Mouse (Mus musculus) embryonic facial prominence, embryonic 10.5 days (tissue): ENCODE data around the gene Stub1. TPM values are rescaled to one million over a fixed set of nuclear protein-coding genes. Genes with fewer than 3 reads are reported as not detected.

Experiments
- DNase-seq: peaks from one replicate; pipeline ENCODE4 v3.0.0-alpha.2; 2017; ENCODE audit warnings: low spot score
- H3K27ac ChIP-seq: fragments of 300-500 bp; sonication (generic); replicated peaks from 2 replicates; pipeline ENCODE4 v1.5.1; 2016; ENCODE audit warnings: mild to moderate bottlenecking
- H3K27me3 ChIP-seq: fragments of 300-500 bp; sonication (generic); replicated peaks from 2 replicates; pipeline ENCODE4 v1.6.1; 2016; ENCODE audit warnings: low read depth, mild to moderate bottlenecking; ENCODE audit not compliant: poor library complexity, severe bottlenecking
- H3K36me3 ChIP-seq: fragments of 300-500 bp; sonication (generic); replicated peaks from 2 replicates; pipeline ENCODE4 v1.6.1; 2016; ENCODE audit warnings: mild to moderate bottlenecking, moderate library complexity
- H3K4me1 ChIP-seq: fragments of 300-500 bp; sonication (generic); 2 replicates; pipeline ENCODE4 v1.6.1; 2016
- H3K4me3 ChIP-seq: fragments of 300-500 bp; sonication (generic); 2 replicates; pipeline ENCODE4 v1.5.1; 2016; ENCODE audit warnings: mild to moderate bottlenecking, moderate library complexity
- H3K9me3 ChIP-seq: fragments of 300-500 bp; sonication (generic); 2 replicates; pipeline ENCODE4 v1.6.1; 2016; ENCODE audit warnings: mild to moderate bottlenecking
- WGBS: fragments of 180-500 bp; shearing (Covaris S2); methylation state at CpG from one replicate; pipeline ENCODE4 v1.1.7; 2016; 5-methylcytosine and 5-hydroxymethylcytosine counted together
- polyA plus RNA-seq: library from polyadenylated mRNA; unstranded; fragments of >200 nt; fragmentation: Nextera tagmentation; extraction: Ambion mirVana; gene quantifications from 2 replicates; pipeline ENCODE4 v1.2.1, GENCODE M21; 2016

The Stub1 gene
- polyA plus RNA-seq, 1 experiment from 2014 or later, result 396 TPM

DNA sequence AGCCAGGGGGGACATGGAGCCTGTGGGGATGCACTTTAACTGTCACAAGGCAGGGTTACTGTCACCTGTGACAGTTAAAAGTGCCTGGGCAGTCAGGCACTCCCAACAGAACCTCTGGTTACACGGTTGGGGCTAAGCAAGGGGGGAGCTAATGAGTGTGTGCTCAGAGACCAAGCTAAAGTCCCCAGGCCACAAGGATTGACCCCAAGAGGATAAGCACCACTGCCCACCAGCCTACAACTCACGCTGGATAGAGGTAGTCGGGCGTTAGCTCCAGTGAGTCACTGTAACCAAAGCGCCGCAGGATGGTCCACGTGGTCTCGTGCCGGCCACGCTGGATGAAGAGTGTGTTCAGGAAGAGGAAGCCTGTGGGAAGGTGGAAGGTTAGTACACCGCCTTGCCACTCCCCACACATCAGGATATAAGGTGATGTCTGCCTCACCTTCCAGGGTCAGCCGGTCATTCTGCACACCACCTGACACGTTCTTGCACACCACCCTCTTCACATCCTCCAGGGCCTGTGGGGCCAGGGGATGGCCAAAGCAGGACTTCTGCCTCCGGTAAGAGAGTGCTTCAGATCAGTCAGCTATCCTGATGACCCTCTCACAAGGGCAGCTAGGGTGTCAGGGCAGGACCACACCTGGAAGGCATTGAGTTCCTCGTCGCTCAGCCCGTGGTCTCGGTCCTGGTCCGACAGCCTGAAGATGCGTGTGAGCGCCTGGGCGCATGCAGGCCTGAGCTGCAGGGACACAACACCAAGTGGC lies 8.1 kb upstream of the Stub1 start, which contains the start of gene Gm20683:
Gene Gm20683, minus strand, starts transcription at position 647 of the 764 bp plus-strand sequence.
- no peaks in the 10 kb centered on the region for H3K9me3 ChIP-seq
- WGBS, result 94% methylated on average over 22 of the region's 22 CpGs
- H3K27me3 ChIP-seq, result no peaks in the 10 kb centered on the region
- peak within 1 kb of the TSS; percentile 26; the same call in 1 of the 2 replicates for H3K4me3 ChIP-seq
- no peak within 1 kb of the TSS for H3K27ac ChIP-seq
- no peak for DNase-seq
- H3K36me3 ChIP-seq, result peaks cover 78% of the 10 kb centered on the region
- peaks cover 42% of the 10 kb centered on the region for H3K4me1 ChIP-seq

DNA sequence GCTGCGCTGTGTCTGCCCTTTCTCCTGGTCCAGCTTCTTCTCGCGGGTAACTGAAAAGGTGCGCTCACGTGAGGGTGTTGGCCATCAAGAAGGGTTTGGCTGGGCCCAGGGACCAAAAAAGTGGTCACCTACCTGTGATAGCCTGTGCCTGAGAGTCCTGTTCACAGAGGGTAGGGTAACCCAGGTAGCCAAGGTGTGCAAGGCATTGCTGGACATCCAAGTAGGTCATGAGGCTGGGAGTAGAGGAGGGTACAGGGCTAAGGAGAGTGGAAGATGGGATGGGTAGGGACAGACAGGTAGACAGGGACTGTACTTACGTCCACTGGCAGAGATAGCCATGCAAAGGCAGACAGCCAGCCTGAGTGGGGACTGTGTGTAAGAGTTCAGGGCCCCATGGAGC lies 7.3 kb upstream of the Stub1 start:
- peaks cover 78% of the 10 kb centered on the region for H3K36me3 ChIP-seq
- 94% methylated on average over 6 of the region's 6 CpGs for WGBS
- H3K27me3 ChIP-seq, result no peaks in the 10 kb centered on the region
- peaks cover 50% of the 10 kb centered on the region for H3K4me1 ChIP-seq
- peak overlapping the region; percentile 21; the same call in 1 of the 2 replicates for H3K4me3 ChIP-seq
- DNase-seq, result no peak
- H3K9me3 ChIP-seq, result no peaks in the 10 kb centered on the region
- no peak overlapping the region for H3K27ac ChIP-seq

- no peak for DNase-seq
- no peak overlapping the region; the same call in 1 of the 2 replicates for H3K4me3 ChIP-seq
- no peaks in the 10 kb centered on the region for H3K27me3 ChIP-seq
- H3K36me3 ChIP-seq, result peaks cover 81% of the 10 kb centered on the region
- 86% methylated on average over 14 of the region's 14 CpGs for WGBS
- peaks cover 52% of the 10 kb centered on the region for H3K4me1 ChIP-seq
- no peaks in the 10 kb centered on the region for H3K9me3 ChIP-seq
- H3K27ac ChIP-seq, result no peak overlapping the region
Observed at GRCm38 (mm10) chr17:25839455-25840235, 6.4 kb upstream of the Stub1 start.

- 85% methylated on average over 4 of the region's 4 CpGs for WGBS
- Histone ChIP-seq H3K36me3 (peaks cover 84% of the 10 kb centered on the region), H3K27ac (no peak overlapping the region), H3K4me1 (peaks cover 57% of the 10 kb centered on the region), H3K27me3 (no peaks in the 10 kb centered on the region), H3K4me3 (no peak overlapping the region), H3K9me3 (no peaks in the 10 kb centered on the region)
- DNase-seq, result no peak
Observed at GRCm38 (mm10) chr17:25838904-25839303, 5.7 kb upstream of the Stub1 start.

DNA sequence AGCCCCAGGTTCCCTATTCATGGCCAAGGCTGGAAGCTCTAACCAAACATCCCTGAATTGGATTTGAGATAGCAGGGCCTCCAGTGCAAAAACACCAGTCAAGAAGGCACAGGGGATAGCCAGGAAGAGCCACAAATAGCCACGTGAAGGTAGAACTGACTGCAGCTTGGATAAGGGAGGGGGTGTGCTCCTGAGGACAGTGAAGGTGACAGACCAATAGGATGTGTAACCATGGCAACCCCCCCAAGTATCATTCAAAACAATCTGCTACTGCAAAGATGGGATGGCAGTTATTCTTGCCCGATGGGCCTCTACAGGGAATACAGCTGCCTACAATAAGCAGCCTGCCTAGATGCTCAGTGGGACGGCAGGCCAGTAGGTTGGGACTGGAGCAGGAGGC lies 4.3 kb upstream of the Stub1 start:
- DNase-seq, result peak; percentile 23
- Histone ChIP-seq H3K4me3 (peak overlapping the region; percentile 59), H3K9me3 (no peaks in the 10 kb centered on the region), H3K4me1 (peaks cover 52% of the 10 kb centered on the region), H3K27ac (peak overlapping the region; percentile 80; the same call in 1 of the 2 replicates), H3K27me3 (no peaks in the 10 kb centered on the region), H3K36me3 (peaks cover 75% of the 10 kb centered on the region)
- 61% methylated on average over 3 of the region's 3 CpGs for WGBS

DNA sequence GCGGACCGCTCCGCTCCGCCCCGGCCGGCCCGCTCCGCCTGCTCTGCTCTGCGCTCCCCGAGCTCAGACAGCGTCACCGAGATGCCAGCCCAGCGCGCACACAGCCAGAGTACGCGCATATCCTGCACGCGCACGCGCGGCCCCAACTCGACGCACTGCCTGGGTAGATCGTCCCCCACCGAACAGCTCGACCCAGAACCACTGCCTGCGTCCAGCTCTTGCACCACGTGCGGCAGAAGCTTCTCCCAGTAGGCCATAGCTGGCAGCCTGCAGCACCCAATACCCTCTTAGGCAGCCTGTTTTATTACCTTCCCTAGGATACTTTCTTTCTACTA lies 3.8 kb upstream of the Stub1 start, which contains the start of gene Rhbdl1:
Gene Rhbdl1, minus strand, starts transcription at position 220 of the 335 bp plus-strand sequence.
- Histone ChIP-seq H3K36me3 (peaks cover 70% of the 10 kb centered on the region), H3K4me1 (peaks cover 52% of the 10 kb centered on the region), H3K9me3 (no peaks in the 10 kb centered on the region), H3K27me3 (no peaks in the 10 kb centered on the region), H3K4me3 (peak within 1 kb of the TSS; percentile 59), H3K27ac (peak within 1 kb of the TSS; percentile 80)
- 3% methylated on average over 29 of the region's 29 CpGs for WGBS
- peak; percentile 77 for DNase-seq

DNA sequence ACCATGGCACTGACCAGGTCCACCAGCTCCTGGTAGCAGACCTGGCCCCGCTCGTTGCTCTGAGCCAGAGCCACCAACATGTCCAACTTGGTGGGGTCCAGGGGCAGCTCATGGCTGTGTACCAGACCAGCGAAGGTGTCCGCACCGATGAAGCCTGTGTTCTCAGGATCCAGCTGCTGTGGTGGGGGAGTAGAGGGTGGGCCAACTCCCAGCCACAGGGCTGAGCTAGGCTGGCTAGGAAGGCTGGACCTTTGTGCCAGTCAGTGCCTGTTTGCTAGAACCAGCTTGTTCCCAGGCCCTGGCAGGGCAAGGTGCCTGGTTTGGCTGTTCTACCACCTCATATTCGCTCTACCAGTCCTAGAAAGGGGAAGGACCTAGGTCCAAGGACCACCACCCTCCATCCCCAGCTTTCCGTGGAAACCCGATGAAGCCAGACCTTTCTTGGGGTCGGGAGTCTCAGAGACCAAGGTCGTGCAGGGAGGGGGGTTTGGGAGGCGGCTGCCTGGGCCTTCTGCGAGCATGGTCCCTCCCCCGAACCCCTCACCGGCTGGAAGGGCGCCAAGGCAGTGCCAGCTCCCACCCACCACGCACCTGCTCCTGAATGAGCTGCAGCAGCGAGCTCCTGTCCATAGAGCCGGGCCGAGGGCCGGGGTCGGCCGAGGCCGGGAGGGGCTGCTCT lies 3.3 kb upstream of the Stub1 start:
- Histone ChIP-seq H3K27me3 (no peaks in the 10 kb centered on the region), H3K27ac (peak overlapping the region; percentile 80), H3K4me3 (peak overlapping the region; percentile 59), H3K36me3 (peaks cover 70% of the 10 kb centered on the region), H3K9me3 (no peaks in the 10 kb centered on the region), H3K4me1 (peaks cover 57% of the 10 kb centered on the region)
- WGBS, result 22% methylated on average over 23 of the region's 23 CpGs
- peak; percentile 20 for DNase-seq

DNA sequence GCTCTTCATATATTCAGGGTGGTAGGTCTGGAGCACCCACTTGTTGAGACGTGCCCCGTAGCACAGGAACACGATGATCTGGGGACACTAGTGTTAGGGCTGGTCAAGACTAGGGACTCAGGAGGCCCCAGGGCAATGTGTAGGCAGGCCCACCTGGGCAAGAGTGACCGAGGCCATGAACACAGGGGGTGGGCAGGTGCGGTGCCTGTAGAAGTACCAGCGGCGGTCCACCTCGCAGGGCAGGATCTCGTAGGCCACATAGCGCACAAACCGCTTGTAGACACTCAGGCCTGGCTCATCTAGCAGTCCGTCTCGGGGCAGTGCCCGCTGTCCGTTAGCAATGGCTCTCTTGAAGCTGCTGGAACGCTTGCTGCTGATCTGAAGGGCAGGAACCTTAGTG lies 2.6 kb upstream of the Stub1 start:
- WGBS, result 92% methylated on average over 16 of the region's 16 CpGs
- Histone ChIP-seq H3K27ac (no peak overlapping the region), H3K4me3 (peak overlapping the region; percentile 59; the same call in 1 of the 2 replicates), H3K27me3 (no peaks in the 10 kb centered on the region), H3K36me3 (peaks cover 70% of the 10 kb centered on the region), H3K4me1 (peaks cover 64% of the 10 kb centered on the region), H3K9me3 (no peaks in the 10 kb centered on the region)
- DNase-seq, result no peak

GRCm38 (mm10) chr17:25835301-25835700 lies 2.1 kb upstream of the Stub1 start:
- H3K4me1 ChIP-seq, result peaks cover 69% of the 10 kb centered on the region
- no peaks in the 10 kb centered on the region for H3K9me3 ChIP-seq
- H3K36me3 ChIP-seq, result peaks cover 70% of the 10 kb centered on the region
- H3K27ac ChIP-seq, result no peak overlapping the region
- H3K27me3 ChIP-seq, result no peaks in the 10 kb centered on the region
- 96% methylated on average over 7 of the region's 7 CpGs for WGBS
- DNase-seq, result no peak
- H3K4me3 ChIP-seq, result peak overlapping the region; percentile 81

GRCm38 (mm10) chr17:25834595-25835222 lies 1.5 kb upstream of the Stub1 start:
- 86% methylated on average over 12 of the region's 12 CpGs for WGBS
- H3K4me1 ChIP-seq, result peaks cover 75% of the 10 kb centered on the region
- no peak for DNase-seq
- H3K27me3 ChIP-seq, result no peaks in the 10 kb centered on the region
- H3K4me3 ChIP-seq, result peak overlapping the region; percentile 81
- H3K36me3 ChIP-seq, result peaks cover 70% of the 10 kb centered on the region
- H3K27ac ChIP-seq, result peak overlapping the region; percentile 95
- no peaks in the 10 kb centered on the region for H3K9me3 ChIP-seq

DNA sequence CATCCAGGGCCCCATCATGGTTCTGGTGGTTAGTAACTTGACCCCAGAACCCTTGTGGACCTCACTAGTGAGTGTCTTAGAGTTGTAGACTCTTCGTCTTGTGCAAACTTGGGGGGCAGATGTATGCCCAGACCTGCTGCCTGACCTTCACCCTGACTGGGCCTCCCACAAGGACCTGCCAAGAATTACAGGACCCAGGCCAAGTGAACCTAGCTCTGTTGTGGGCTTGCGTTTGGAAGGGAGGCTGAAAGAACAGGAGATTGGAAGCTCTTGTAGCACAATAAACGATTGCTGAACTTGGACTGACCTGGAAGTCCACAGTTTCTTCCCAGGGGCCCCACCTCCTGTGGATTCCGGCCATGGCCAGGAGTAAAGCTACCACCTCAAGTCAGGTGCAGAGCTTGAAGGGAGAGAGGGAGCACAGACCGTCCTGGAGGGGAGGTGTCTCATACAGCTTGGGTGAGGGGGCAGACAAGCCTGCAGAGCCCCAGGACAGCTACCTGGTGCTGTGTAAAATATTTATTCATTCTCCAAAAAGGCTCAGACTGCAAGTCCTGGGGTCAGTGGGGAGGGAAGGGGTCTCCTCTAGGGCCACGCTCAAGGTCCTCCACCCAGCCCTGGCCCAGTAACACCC lies 874 bp upstream of the Stub1 start:
- H3K36me3 ChIP-seq, result peaks cover 67% of the 10 kb centered on the region
- H3K4me1 ChIP-seq, result peaks cover 81% of the 10 kb centered on the region
- peak overlapping the region; percentile 95 for H3K27ac ChIP-seq
- 55% methylated on average over 6 of the region's 6 CpGs for WGBS
- no peak for DNase-seq
- H3K4me3 ChIP-seq, result peak overlapping the region; percentile 81
- no peaks in the 10 kb centered on the region for H3K27me3 ChIP-seq
- H3K9me3 ChIP-seq, result no peaks in the 10 kb centered on the region
